Mouse (Mus musculus) kidney, embryonic 16.5 days (tissue): ENCODE measurements around the gene Epha4. TPM values are rescaled to one million over a fixed set of nuclear protein-coding genes. Genes with fewer than 3 reads are reported as not detected.
A peak's percentile ranks its signal among the peaks of the same experiment; 100 is the strongest.

Source experiments
- ATAC-seq: fragments of 200-750 bp; cut with Nextera tagmentation; 2 replicates; pipeline ENCODE4 v1.8.0; 2017; ENCODE audit warnings: moderate TSS enrichment; ENCODE audit not compliant: low FRiP score, low TSS enrichment
- H3K27ac ChIP-seq: fragments of 300-500 bp; sonication (generic); 2 replicates; pipeline ENCODE4 v1.5.1; 2014; ENCODE audit warnings: low read length
- H3K27me3 ChIP-seq: fragments of 300-500 bp; sonication (generic); 2 replicates; pipeline ENCODE4 v1.6.1; 2014; ENCODE audit warnings: low read length, control low read depth, mixed read lengths; ENCODE audit not compliant: insufficient read depth
- H3K36me3 ChIP-seq: fragments of 300-500 bp; sonication (generic); 2 replicates; pipeline ENCODE4 v1.6.1; 2014; ENCODE audit warnings: low read length, control low read depth, mixed read lengths; ENCODE audit not compliant: insufficient read depth
- H3K4me1 ChIP-seq: fragments of 300-500 bp; sonication (generic); 2 replicates; pipeline ENCODE4 v1.6.1; 2014; ENCODE audit warnings: low read length, control low read depth, mixed read lengths; ENCODE audit not compliant: insufficient read depth
- H3K4me2 ChIP-seq: fragments of 300-500 bp; sonication (generic); replicated peaks from 2 replicates; pipeline ENCODE4 v1.6.1; 2014; ENCODE audit warnings: low read depth, low read length
- H3K4me3 ChIP-seq: fragments of 300-500 bp; sonication (generic); 2 replicates; pipeline ENCODE4 v1.5.1; 2014; ENCODE audit warnings: mild to moderate bottlenecking, low read length
- H3K9ac ChIP-seq: fragments of 300-500 bp; sonication (generic); replicated peaks from 2 replicates; pipeline ENCODE4 v1.6.1; 2014; ENCODE audit warnings: low read length
- H3K9me3 ChIP-seq: fragments of 300-500 bp; sonication (generic); 2 replicates; pipeline ENCODE4 v1.6.1; 2016; ENCODE audit warnings: low read length, control low read depth
- WGBS: fragments of 180-500 bp; shearing (Covaris S2); extraction: QIAGEN DNeasy Blood & Tissue Kit; methylation state at CpG from one replicate; pipeline ENCODE4 v1.1.7; 2014; 5-methylcytosine and 5-hydroxymethylcytosine counted together
- polyA plus RNA-seq: library from polyadenylated mRNA; unstranded; fragments of >200 nt; fragmentation: Nextera tagmentation; extraction: Ambion mirVana; gene quantifications from 2 replicates; pipeline ENCODE4 v1.2.1, GENCODE M21; 2015

Epha4 gene
- polyA plus RNA-seq, 1 experiment from 2014 or later: 17.0 TPM

- Histone ChIP-seq H3K27me3 (no peaks in the 10 kb centered on the region), H3K4me2 (no peak overlapping the region), H3K9me3 (no peaks in the 10 kb centered on the region), H3K9ac (no peak overlapping the region), H3K36me3 (no peaks in the 10 kb centered on the region), H3K4me3 (no peak overlapping the region), H3K27ac (no peak overlapping the region), H3K4me1 (peaks cover 3% of the 10 kb centered on the region)
- no peak for ATAC-seq
- 83% methylated on average over 7 of the region's 7 CpGs for WGBS
Observed at GRCm38 (mm10) chr1:77489387-77489786, 25.5 kb downstream of the Epha4 start.

- no peaks in the 10 kb centered on the region for H3K36me3 ChIP-seq
- H3K27me3 ChIP-seq: no peaks in the 10 kb centered on the region
- no peak overlapping the region for H3K9ac ChIP-seq
- H3K27ac ChIP-seq: no peak overlapping the region
- no peak for ATAC-seq
- 82% methylated on average over 13 of the region's 13 CpGs for WGBS
- no peak overlapping the region for H3K4me2 ChIP-seq
- H3K4me3 ChIP-seq: no peak overlapping the region
- H3K4me1 ChIP-seq: peaks cover 3% of the 10 kb centered on the region
- no peaks in the 10 kb centered on the region for H3K9me3 ChIP-seq
Observed at GRCm38 (mm10) chr1:77487856-77488462, 26.9 kb downstream of the Epha4 start.

GRCm38 (mm10) chr1:77484766-77485596 is 29.9 kb downstream of the Epha4 start:
- Histone ChIP-seq H3K4me2 (no peak overlapping the region), H3K4me3 (no peak overlapping the region), H3K4me1 (no peaks in the 10 kb centered on the region; the same call in 1 of the 2 replicates), H3K27me3 (no peaks in the 10 kb centered on the region), H3K27ac (no peak overlapping the region), H3K9me3 (no peaks in the 10 kb centered on the region), H3K9ac (no peak overlapping the region), H3K36me3 (no peaks in the 10 kb centered on the region)
- 73% methylated on average over 6 of the region's 6 CpGs for WGBS
- no peak for ATAC-seq

GRCm38 (mm10) chr1:77475808-77476413 is 39.0 kb downstream of the Epha4 start:
- no peak overlapping the region for H3K4me2 ChIP-seq
- H3K9ac ChIP-seq: no peak overlapping the region
- 79% methylated on average over 3 of the region's 3 CpGs for WGBS
- H3K27me3 ChIP-seq: no peaks in the 10 kb centered on the region
- H3K27ac ChIP-seq: no peak overlapping the region
- ATAC-seq: no peak
- H3K4me1 ChIP-seq: peaks cover 17% of the 10 kb centered on the region
- no peaks in the 10 kb centered on the region for H3K36me3 ChIP-seq
- no peaks in the 10 kb centered on the region for H3K9me3 ChIP-seq
- no peak overlapping the region for H3K4me3 ChIP-seq

GRCm38 (mm10) chr1:77473446-77474376 is 41.2 kb downstream of the Epha4 start:
- WGBS: 34% methylated on average over 12 of the region's 12 CpGs
- no peak overlapping the region for H3K27ac ChIP-seq
- H3K27me3 ChIP-seq: no peaks in the 10 kb centered on the region
- no peaks in the 10 kb centered on the region for H3K36me3 ChIP-seq
- H3K4me2 ChIP-seq: no peak overlapping the region
- H3K9ac ChIP-seq: no peak overlapping the region
- no peaks in the 10 kb centered on the region for H3K9me3 ChIP-seq
- peaks cover 17% of the 10 kb centered on the region for H3K4me1 ChIP-seq
- ATAC-seq: peak; percentile 63
- H3K4me3 ChIP-seq: no peak overlapping the region

GRCm38 (mm10) chr1:77472566-77472965 is 42.3 kb downstream of the Epha4 start:
- no peak for ATAC-seq
- WGBS: 72% methylated on average over 2 of the region's 2 CpGs
- Histone ChIP-seq H3K4me2 (no peak overlapping the region), H3K9me3 (no peaks in the 10 kb centered on the region), H3K36me3 (no peaks in the 10 kb centered on the region), H3K27ac (no peak overlapping the region), H3K9ac (no peak overlapping the region), H3K27me3 (no peaks in the 10 kb centered on the region), H3K4me1 (peaks cover 17% of the 10 kb centered on the region), H3K4me3 (no peak overlapping the region)

GRCm38 (mm10) chr1:77471447-77471846 is 43.4 kb downstream of the Epha4 start:
- no peaks in the 10 kb centered on the region for H3K9me3 ChIP-seq
- no peaks in the 10 kb centered on the region for H3K27me3 ChIP-seq
- H3K4me2 ChIP-seq: no peak overlapping the region
- H3K27ac ChIP-seq: no peak overlapping the region
- H3K4me3 ChIP-seq: no peak overlapping the region
- no peak overlapping the region for H3K9ac ChIP-seq
- H3K4me1 ChIP-seq: peaks cover 17% of the 10 kb centered on the region
- H3K36me3 ChIP-seq: no peaks in the 10 kb centered on the region
- 73% methylated on average over 5 of the region's 5 CpGs for WGBS
- no peak for ATAC-seq

- no peak overlapping the region for H3K4me3 ChIP-seq
- H3K27ac ChIP-seq: no peak overlapping the region
- no peaks in the 10 kb centered on the region for H3K27me3 ChIP-seq
- H3K36me3 ChIP-seq: no peaks in the 10 kb centered on the region
- ATAC-seq: no peak
- 62% methylated on average over 5 of the region's 5 CpGs for WGBS
- H3K9me3 ChIP-seq: no peaks in the 10 kb centered on the region
- peaks cover 17% of the 10 kb centered on the region for H3K4me1 ChIP-seq
- no peak overlapping the region for H3K4me2 ChIP-seq
- H3K9ac ChIP-seq: no peak overlapping the region
Observed at GRCm38 (mm10) chr1:77471037-77471436, 43.9 kb downstream of the Epha4 start.

- no peaks in the 10 kb centered on the region for H3K27me3 ChIP-seq
- no peak for ATAC-seq
- H3K4me3 ChIP-seq: no peak overlapping the region
- no peak overlapping the region for H3K27ac ChIP-seq
- 76% methylated on average over 5 of the region's 5 CpGs for WGBS
- H3K9ac ChIP-seq: no peak overlapping the region
- no peaks in the 10 kb centered on the region for H3K36me3 ChIP-seq
- peaks cover 8% of the 10 kb centered on the region for H3K4me1 ChIP-seq
- no peaks in the 10 kb centered on the region for H3K9me3 ChIP-seq
- H3K4me2 ChIP-seq: no peak overlapping the region
Observed at GRCm38 (mm10) chr1:77468717-77469314, 46.1 kb downstream of the Epha4 start.
